Mouse (Mus musculus) testis, postnatal 14 days (tissue): ENCODE results near the gene Cblc.

Experiments used
- DNase-seq: peaks from one replicate; pipeline ENCODE4 v3.0.0; 2021; ENCODE audit warnings: low spot score

The Cblc gene

DNA sequence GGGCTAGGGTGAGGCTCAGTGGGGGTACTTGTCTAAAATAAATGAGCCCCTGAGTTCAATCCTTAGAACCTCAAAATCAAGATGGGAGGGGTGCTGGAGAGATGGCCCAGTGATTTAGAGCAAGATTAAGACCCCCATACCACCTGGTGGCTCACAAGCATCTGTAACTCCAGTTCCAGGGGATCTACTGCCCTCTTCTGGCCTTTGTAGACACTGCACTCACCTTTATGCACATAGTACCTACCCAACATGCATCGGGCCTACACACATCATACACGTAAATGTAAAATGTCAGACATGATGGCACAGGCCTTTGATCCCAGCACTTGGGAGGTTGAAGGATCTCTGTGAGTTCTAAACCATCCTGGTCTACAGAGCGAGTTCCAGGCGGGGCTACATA, 14.0 kb downstream of the Cblc start:
- no peak for DNase-seq

DNA sequence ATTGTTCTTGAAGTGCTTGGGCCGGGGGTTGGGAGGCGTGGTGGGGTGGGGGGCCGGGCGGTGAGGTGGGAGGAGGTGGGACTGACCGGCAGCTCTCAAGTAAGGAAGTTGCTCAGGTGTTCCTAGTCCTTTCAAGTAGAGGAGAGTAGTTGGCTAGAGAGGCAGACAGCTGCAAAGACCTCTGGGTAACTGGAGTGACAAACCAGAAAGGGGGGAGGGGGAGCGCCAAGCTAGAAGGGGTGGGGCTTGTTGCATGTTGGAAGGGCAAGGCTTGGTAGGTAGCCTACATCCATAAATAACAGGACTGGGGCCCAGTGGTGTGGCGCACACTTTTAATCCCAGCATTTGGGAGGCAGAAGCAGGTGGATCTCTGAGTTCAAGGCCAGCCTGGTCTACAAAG, 14.9 kb downstream of the Cblc start:
- DNase-seq = no peak

DNA sequence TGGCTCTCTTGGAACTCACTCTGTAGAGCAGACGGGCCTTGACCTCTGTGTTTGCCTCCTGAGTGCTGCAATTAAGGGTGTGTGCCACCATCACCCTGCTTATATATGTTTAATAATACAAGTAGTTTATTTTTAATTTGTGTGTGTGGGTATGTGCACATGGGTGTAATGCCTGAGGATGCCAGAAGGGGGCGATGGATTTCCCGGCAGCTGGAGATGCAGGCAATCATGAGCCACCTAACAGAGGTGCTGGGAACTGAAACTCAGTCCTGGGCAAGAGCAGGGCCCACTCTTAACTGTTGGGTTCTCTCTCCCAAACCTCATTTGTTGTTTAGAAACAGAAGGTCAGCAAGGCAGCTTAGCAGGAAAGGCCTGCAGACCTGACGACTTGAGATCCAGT, 16.7 kb downstream of the Cblc start:
- DNase-seq = no peak

DNA sequence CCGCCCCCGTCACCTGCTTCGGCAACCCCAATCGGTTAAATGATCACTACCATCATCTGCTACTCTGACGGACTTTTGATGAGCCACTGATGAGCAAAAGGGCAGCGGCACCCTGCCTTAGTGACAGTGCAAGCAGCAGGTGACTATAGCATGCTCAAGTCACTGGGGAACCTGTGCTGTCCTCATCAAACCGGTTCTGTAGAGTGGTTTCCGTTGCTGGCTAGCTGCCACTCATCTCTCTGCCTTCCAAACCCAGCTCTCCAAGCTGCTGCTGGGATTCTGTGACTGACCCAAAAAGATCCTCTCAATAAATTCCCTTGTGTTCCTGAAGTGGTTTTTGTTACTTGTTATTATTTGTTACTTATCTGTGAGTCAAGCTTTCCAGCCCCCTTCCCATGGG, 18.0 kb downstream of the Cblc start:
- no peak for DNase-seq

DNA sequence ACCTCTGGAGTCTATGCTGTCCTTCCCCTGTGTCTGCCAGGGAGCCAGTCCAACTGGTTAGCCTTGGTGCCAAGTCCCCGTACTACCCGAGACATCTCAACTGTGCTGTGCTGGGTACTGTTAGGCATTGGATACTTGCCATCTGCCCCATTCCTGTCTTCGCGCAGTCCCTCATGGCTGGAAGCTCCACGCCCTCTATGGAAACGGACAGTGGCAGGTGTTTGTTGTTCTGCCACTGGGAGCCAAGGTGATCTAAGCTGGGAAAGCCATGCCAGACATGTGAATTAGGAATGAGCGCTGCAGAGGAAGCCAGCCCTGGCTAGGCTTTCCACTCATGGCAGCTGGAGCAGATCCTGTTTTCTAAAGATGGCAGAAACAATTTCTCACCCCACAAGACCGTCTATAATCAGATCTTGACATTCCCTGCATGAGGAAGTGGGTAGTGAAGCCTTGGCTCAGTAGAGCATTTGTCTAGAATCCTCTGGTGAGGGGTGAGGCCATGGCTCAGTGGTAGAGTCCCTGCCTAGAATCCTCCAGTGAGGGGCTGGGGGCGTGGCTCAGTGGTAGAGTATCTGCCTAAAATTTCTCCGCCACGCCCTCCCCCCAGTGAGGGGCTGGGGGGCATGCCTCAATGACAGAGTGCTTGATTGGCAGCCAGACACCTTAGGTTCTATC, 19.4 kb downstream of the Cblc start:
- no peak for DNase-seq

DNA sequence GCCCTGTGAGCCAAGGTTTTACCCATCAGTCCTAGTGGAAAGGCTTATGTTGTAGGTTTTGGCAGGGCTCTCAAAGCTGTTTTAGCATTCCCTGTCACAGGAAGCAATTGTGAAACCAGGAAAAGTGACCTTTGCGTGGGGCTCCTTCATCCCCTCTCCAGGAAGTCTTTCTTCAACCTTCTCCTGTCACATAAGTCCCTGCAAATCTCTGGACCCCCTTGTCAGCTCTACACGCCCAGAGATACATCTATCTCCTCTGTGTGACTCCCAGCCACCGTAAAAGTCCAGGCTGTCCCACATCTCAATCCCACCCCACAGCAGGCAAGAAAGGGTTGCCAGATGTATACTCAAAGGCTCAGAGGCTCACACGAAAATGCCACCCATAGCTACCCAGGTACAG, 24.9 kb downstream of the Cblc start:
- DNase-seq = no peak

DNA sequence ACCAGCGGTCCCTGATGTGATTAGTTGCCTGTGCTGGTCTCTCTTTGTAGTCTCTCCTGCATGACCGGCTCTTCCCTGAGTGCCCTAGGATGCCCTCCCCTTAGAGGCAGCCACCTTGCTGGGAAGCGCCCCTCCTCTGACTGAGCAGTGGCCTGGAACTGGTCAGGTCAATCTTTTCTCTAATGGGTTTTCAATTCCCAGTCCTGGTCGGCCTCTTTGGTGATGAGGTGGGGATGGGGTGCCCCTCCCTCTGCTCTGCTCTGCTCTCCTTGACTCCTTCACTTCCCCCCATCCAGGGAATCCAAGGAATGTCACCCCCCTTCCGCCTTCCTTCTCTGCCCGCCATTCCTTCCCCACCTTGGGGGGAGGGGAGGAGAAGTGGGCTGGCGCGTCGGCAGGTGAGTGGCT, 25.6 kb downstream of the Cblc start, which contains the start of gene Bcam:
Gene Bcam, minus strand, starts transcription at position 33 of the 408 bp plus-strand sequence.
- no peak for DNase-seq

DNA sequence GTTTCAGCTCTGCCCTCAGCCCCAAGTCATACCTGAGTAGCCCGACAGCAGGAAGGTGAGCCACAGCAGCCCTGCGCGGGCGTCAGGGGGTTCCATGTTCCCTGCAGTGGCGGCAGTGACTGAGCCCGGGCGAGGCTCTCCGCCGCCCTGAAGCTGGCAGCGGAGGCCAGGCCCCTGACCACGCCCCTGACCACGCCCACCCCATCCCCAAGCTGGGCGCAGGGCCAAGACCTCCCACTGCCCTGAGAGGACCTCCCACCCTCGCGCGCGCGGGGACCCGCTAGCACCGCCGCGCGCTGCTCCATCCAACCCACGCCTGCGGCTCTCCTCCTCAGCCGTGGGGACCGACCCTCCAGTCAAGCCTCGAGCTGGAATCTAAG, 26.2 kb downstream of the Cblc start:
- peak; percentile 80 for DNase-seq

DNA sequence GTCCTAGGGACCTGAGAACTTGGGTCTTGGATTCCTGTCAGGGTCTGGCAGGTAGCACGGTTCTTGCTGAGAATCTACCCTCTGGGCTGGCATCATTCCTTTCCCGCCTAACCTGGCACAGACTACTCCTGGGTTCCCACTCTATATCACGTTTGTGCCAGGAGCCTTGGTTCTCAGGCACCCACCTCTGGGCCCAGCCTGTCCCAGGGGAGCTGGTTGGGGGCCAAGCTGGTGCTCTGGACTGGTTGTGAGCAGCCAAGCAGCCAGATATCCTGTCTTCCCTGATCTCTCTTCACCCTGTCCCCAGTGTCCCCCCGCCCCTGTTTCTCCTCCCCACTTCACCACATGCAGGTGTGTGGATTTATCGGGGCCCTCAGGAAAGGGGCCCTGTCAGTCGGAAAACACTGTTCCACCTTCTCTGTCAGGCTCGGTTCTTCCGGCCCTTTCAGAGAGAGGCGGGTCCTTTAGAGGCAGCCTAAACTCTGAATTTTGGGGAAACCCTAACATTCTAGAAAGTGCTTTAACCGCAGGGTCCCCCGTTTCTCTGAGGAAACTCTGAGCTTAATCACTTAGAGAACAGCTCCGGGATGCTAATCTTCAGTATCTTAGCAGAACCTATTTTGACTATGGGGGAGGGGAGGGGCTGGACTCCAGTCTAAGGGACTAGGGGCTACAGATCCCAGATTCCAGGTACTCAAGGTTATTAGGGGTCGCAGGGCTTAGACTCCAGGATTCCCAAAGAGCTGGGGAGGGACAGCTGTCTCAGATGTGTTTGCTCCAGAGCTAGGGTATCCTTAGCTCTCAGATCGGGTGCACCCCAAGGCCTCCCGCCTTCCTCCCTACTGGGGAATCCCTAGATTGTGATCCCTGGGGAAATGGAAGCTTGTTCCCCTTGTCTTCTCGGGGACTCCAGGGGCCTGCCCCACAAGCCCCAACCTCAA, 26.9 kb downstream of the Cblc start:
- no peak for DNase-seq

DNA sequence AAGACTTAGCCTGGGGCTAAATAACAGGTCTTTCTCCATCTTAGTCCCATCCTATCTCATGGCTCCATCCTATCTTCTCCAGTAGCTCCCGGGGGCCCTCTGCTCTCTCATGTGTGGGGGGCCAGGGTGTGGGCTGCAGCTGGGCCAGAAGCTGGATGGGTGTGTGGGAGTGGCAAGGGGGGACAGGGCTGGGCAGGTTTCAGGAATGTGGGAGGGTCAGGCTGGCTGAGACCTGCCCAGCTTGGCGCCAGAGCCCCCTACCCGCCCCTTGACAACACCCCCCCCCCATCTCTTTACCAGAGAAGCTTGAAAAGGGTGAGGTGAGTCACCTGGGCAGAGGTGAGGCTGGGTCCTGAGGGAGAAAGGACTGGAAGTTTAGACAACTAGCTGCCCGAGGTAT, 27.6 kb downstream of the Cblc start:
- no peak for DNase-seq

DNA sequence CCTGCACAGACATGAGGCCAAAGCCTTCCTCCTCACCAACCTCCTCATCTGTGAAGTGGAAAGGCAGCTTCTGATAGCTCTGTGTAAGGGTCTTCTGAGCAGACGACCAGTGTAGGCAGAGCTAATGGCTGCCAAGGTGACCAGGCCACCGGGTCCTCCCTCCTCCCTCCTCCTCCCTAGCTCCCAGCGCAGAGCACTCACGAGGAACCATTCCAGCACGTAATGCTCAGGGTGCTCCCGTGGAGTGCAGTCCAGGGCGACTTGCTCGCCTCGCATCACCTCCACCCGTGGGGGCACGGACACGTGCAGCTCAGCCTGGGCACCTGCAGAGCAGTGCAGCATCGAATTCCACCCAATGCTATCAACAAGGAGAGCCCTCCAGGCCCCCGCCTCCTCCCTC, 28.4 kb downstream of the Cblc start:
- DNase-seq = no peak

DNA sequence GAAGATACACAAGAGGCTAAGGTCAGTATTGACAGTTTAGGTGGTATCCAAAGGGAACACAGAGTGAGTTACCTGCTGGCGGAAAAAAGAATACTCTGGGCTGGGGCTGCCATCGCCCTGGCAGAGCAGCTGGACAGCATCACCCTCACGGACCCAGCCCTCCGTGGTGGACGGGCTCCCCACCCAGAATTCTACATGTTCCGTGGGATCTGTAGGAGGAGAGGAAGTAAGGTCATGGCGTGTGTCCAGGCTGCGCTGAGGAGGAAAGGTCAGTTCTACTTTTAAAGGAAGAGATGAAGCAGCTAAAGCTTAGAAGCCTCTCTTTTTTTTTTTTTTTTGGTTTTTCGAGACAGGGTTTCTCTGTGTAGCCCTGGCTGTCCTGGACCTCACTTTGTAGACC, 32.0 kb downstream of the Cblc start:
- no peak for DNase-seq

DNA sequence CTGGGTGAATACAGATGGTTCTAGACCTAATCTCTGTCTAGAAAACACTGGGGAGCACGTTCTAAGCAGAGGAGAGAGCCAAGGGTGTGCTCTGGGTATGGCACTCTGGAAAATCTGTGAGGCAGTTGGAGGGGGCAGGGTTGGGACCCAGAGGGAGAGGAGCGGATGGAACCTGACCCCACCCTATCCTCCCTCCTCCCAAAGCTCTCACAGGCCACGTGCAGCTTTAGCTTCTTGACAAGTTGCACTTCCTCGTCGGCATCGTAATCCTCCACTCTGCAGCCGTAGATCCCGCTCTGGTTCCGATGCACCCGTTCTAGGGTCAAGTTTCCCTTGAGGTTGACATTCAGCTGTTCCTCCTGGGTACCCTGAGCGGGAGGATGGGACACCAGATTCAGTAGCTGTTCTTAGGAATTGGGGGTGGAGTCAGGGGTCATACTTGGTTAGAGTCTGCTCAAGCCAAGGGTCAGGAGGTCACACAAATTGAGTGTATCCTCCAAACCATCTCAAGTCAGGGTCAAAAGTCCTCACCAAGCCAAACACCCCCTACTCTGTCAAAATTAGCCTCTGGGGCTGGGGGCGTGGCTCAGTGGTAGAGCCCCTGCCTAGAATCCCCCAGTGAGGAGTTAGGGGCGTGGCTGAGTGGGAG, 32.7 kb downstream of the Cblc start:
- DNase-seq = no peak

DNA sequence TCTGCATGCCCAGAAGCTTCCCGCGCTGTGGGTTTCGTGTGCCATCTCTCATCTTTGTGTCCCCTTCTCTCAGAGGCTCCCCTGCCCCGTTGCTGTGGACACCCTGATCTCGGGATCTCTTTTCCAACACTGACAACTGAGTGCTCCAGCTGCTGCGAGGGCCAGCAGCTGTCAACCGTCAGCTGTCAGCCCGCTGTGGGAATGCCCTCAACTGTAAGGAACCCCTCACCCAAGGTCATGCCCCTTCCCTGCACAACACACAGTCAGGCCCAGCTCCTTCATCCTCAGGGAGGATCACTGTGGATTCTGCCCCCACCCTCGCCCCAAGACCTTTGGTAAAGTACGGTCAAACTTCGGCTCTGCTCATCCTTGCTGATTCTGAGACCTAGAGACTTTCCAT, 34.3 kb downstream of the Cblc start:
- DNase-seq = no peak

DNA sequence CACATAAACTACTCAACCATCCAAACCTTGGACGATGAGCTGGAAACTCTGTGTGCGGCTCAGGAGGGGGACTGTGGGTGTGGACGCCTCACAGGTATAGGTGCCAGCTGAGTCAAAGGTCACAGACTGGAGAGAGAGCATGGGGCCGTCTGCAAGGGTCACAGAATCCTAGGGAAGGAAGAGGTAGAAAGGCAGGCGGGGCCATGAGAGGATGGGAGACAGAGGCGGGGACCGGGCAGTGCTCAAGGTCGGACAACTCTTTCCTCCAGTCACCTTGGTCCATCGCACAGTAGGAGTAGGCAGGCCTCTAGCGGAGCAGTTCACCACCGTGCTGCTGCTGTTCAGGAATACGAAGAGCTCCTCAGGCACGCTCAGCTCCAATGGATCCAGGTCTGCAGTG, 36.6 kb downstream of the Cblc start:
- no peak for DNase-seq

DNA sequence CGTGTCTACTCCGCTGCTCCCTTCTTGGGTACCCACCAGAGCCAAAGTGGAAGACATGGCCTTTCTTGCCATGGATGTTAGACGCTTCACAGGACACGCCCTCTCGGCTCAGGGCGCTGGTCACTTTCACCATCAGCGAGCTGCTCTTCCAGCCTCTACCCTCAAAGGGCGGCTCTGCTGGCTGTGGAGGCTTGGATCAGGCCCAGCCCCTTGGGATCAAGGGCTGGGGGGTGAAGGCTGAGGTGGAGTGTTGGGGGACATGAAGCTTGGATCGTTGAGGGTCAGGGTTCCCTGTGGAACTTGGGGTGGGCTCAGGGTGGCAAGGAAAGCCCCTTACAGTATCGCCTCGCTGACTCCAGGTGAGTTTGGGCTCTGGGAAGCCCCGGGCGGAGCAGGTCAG, 38.0 kb downstream of the Cblc start:
- DNase-seq = no peak

DNA sequence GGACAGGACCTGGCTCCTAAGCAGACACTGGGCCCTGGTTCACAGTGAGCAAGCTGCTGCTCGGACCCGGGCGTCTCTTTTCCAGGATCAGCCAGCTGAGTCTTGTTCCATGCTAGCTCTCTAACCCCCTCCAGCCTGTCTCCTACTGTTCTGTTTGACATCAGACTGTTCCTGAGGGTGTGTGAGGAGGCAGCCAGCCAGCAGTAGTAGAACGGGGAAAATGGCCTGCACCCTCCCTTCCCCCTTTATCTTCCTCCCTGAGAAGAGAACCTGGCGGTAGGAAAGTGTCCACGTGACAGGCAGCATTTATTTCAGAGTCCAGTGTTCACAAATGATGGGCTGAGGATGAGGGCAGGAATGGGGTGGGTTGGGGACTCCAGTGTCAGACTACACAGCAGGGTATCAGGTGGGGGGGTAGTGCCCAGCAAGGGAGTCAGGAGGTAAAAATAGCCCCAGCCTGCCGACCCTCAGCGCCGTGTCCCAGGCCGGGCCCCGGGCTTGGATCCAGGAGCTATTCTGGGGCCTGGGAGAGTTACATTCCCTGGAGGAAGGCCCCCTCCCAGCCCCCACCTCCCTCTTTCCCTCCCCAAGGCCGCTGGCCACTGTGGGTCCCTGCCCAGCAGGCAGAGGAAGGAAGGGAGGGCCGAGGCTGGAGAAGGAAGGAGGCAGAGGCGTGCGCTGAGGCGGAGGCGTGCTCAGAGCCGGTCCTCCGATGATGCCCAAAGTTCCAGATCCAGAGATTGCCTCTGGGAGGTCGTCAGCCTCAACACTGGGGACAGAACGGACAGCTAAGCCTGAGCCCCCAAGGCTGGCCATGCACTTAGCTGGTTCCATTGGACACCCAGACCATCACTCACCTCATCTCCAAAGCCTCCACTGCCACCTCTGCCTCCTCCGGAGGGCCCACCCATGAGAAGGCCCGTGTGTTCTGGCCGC, 40.5 kb downstream of the Cblc start:
- DNase-seq = peak; percentile 49

DNA sequence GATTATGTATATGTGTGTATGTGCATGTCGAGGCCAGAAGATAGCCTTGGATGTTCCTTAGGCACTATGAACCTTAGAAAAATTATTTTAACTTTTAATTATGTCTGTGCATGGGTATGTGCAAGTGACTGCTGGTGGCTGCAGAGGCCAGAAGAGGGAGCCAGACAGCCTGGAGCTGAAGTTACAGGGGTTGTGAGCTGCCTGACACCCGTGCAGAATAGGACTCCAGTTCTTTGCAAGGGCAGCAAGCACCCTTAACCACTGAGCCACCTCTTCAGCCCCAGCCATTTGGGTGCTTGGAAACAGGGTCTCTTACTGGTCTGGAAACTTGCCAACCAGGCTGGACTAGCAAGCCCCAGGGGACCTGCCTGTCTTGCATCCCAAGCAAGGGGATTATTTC, 41.6 kb downstream of the Cblc start:
- no peak for DNase-seq

DNA sequence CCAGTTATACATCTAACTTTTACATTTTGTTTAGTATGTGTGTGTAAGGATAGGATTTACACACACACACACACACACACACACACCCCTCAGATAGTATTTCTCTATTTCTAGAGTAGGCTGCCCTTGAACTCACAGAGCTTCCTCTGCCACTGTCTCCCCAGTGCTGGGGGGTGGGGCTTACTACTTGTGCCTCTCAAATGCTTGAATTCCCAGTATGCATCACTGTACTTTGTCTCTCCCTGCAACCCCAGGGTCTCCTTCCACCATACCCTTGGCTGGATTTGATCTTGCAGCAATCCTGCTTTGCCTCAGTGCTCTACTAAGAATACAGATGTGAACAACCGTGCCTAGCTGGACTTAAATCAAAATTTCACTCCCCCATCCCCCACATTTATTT, 42.5 kb downstream of the Cblc start:
- DNase-seq = no peak

DNA sequence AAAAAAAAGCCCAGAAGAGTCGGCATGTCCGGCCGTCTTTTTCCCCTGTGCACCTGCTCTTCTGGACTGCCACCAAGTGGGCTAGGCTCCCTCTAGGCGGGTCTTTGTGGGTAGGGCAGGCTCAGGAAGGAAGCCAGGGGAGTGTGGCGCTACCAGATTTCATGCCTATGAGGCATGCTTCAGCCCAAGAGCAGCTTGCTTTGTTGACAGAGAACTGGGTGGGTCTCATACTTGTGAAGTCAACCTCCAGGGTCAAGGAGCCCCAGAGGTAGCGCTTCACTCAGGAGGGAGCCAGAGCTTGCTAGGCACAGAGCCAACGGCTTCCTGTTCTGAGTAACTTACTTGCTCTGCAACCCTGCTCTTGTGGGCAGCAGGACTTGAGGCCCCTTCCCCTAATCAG, 43.0 kb downstream of the Cblc start:
- DNase-seq = no peak

DNA sequence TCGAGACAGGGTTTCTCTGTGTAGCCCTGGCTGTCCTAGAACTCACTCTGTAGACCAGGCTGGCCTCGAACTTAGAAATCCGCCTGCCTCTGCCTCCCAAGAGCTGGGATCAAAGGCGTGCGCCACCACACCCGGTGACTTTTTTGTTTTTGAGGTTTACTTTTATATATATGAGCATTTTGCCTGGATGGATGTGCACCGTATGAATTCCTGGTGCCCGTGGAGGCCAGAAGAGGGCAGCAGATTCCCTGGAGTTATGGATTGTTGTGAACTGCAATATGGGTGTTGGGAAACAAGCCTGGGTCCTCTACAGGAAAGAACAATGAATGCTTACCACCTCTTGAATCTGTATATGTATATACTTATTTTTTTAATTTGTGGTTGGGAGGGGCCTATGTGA, 44.0 kb downstream of the Cblc start:
- no peak for DNase-seq

DNA sequence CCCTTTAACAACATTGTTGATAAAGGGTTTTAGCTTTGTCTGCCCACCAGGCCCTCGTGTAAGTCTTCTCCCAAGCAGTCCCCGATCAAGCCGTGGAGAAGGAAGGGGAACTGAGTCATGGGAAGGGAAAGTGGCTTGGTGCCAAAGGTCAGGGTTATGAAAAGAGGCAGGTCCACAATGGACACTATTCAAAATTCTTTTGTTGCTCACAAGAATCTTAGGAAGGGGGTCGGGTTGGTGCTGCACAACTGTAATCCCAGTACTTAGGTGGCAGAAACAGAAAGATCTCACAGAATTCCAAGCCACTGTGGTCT, 45.6 kb downstream of the Cblc start:
- no peak for DNase-seq
